Mouse (Mus musculus): ENCODE results near the gene Gprc5b.

The Gprc5b gene

DNA sequence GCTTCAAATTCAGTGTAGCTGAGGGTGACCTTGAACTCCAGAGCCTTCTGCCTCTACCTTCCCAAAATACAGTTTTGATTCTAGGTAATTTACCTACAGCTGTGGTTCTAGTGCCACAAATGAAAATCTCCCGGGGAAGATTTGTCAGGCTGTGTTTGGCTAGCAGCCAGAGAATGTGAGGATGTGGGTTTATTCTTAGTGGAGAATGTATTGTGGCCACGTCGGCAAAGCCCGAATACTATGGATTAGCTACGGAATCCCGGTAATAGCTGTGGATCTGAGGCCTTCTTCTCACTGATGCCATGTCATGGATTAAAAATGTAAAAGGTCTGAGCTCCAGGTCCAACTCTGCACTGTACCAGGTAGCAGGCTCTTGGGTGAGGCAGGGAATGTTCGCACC is 45.3 kb downstream of the Gprc5b start:
- no peak for DNase-seq (ENCODE audit: low spot score in 2 of 2)

DNA sequence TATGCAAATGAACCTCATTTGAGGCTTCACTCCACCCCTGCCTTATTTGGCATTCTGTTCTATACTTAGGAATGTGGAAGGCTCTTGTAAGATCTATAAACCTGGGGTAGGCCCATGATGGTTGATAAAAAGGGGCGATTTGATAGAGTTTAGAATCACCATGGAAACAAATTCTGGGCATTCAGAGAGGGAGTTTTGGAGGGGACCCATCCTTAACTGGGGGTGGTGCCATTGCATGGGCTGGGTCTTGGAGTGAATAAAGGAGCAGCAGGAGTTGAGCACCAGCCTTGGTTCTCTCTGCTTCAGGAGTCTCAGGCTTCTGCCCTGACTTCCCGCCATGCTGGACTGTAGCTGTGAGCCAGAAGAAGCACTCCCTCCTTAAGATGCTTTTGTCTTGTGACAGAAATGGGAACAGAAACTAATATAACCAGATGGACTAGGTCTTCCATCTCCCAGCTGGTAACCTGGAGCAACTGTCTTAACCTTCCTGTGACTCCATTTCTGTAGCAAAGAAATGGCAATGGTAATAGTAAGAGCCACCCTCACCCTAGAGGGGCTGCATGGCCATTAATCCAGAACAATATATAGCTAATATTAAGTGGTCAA is 46.2 kb downstream of the Gprc5b start:
- DNase-seq (ENCODE audit: low spot score in 2 of 2), result no peak

DNA sequence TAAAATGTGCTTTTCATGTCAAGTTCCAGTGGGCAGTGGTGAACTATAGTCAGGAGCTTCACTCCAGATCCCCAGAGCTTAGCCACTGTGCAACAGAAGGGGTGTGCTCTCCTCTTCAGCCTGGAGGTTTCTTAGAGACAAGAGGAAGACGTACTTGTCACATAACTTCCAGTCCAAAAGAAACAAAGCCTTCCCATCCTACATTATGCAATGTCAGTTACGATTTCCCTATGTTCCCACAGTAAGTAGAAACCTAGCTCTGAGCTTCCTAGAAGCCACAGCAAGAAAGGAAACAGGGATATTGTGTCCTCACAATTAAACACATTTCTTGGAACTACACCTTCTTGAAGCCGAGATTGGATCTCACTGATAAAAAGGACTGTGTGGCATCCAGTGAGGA is 47.8 kb downstream of the Gprc5b start:
- no peak for DNase-seq (ENCODE audit: low spot score in 2 of 2)

DNA sequence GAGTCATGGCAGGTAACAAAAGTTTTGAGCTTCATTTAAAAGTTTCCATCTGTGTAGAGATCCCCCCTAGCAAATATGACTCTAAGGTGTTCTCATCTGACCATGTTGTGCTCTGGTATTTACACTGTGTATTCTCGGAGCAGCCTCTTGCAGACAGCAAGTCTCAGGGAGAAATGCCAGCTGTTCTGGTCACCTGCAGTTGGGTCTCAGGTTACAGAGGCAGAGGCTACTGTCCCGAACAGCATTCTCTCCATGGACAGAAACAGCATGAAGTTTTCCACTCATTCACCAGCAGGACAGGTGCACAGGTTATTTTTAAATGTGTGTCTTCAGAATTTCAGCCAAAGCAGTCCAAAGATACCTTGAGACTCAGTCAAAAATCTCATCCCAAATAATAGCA is 50.1 kb downstream of the Gprc5b start:
- no peak for DNase-seq (ENCODE audit: low spot score in 2 of 2)

DNA sequence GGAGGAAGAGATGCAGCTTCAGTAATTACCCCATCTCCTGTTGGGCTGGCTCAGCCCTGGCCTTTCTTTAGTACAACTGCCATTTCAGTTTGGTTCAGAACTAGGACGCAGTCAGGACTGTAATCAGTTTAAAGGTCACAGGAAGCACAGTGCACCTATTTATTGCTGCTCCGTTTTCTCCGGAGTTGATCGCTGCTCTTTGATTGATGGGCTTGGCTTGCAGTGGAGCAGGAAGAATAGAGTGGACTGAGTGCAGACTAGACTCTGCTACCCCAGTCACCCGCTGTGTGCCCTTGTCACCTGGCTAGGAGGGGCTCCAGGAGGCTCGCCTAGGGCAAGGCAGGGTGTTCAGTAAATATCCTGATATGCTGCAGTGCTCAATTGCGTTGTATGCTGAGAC is 51.8 kb downstream of the Gprc5b start:
- no peak for DNase-seq (ENCODE audit: low spot score in 2 of 2)

DNA sequence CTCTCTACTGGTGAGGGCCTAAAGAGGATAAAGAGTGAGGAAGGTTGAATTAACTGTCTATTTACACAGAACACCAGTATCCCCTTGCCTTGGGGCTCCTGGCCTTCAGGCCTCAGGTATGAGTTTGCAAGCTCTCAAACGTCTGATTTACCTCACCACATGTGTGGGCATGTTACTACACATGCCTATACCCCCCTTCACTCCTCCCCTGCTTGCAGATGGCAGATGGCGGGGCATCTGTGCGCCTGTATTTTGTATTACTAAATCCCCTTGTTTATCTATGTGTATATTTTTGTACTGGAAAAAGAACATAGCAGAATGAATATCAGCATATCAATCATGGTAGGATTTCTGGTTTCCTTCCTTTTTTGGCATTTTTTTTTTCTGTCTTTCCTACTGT is 52.7 kb downstream of the Gprc5b start:
- DNase-seq (ENCODE audit: low spot score in 2 of 2), result no peak

DNA sequence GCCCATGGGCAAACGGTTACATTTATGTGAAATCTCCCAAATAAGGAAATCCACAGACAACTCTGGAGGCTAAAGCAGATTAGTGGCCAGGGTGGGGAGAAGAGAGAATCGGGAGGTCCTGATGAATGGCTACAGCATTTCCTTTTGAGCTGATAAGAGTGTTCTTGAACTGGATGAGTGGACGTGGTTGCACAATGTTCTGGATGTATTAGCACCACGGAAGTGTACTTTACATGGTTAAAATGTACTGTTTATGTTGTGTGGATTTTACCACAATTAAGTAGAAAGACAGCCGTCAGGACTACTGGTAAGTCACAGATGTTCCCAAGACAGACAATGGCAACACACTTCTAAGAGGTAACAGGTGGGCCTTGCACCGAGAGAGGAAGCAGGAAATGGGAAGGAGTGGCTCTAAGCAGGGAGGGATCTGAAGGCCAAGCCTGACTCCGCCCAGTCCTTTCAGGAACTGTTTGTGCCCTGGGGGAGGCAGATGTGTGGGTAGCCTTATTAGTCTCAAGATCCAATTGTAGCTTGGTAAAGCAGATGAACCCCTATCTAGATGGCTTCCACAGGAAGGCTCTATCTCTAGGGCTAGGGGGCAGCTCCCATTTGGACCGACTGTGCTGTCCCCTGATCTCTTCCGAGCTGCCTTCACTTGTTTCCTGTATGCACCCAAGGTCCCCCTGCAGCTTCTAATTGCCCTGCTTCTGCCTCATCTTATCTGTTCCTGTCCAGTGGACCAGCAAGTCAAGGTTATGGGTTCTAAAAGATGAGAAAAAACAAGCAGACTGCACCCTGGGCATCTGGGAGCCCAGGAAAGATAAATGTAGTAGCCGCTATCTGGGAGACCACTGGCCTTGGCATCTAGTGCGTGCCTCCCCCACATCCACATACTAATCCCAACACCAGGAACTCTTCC is 57.3 kb downstream of the Gprc5b start:
- DNase-seq (ENCODE audit: low spot score in 2 of 2), result no peak

DNA sequence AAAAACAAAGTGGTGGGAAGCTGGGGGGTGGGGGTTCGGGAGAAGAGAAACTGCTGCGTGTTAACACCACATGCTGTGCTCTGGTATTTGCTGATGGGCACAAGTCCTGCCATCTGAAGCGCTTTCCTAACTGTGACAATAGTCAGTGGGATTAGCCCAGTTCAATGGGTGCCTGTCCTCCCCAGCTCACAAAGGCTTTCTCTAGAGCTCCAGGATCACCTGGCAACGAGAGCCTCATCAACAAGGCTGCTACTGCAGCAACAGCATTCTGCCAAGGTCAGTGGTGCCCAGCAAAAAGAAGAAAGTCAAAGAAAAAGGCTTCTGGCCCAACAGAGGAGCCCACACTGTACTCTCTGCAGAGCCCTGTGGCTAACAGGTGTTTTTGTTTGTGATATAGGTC is 58.2 kb downstream of the Gprc5b start:
- no peak for DNase-seq (ENCODE audit: low spot score in 2 of 2)

DNA sequence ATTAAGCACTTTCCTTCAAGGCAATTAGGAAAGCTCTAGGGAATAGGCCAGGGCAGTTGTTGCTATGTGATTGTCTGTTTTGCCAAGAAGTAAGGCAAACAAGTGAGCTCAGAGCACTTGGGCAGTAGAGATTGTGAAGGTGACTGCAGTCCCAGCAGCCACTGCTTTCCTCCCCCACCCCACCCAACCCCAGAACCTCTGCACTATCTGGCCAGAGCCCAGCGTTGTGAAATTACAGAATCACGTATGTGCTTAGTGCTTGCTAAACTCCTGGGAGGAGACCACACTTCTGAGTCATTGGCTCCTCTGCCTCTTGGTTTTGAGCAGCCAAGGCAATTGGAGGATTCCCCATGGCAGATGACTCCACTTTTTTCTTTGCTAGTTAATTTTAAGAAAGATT is 59.7 kb downstream of the Gprc5b start:
- DNase-seq (ENCODE audit: low spot score in 2 of 2), result no peak

DNA sequence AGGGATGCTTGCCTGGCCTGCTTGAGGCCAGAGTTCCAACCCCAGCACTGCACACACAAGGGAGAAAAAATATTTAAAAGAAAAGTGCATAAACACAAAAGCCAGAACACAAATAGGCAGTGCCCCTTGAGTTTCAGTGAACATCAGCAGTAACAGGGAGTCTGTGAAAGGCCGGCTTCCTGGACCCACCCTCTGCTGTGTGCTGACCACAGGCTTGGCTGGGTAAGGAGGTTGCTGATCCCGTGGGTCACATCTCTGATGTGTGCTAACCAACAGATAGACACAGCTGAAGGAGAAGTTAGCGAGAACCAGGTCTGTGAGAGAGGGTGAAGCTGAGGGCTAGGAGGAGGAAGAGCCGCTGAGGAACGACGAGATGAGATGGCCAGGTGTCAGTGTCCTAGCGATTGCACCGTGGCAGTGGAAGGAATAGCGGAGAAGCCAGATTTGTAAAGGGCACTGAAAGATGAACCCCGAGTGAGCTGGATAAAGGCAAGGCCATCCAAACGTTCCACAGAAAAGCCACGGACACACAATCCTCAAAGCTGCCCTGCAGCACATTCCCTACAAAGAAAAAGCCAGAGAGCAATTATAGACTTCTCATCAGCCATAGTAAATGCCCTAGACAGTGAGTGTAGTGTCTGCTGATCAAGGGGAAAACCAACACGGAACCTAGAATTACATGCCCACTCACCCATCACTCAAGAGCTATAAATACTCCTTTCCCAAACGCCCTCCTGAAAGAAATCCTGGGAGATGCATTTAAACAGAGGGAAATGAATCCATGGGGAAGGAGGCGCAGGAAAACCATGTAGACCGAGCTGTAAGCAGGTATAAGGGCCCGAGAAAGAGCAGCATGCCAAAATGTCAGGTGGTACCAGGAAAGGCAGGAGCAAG is 63.3 kb downstream of the Gprc5b start:
- peak in 1 of 2 experiments; percentile 55 for DNase-seq (ENCODE audit: low spot score in 2 of 2)

DNA sequence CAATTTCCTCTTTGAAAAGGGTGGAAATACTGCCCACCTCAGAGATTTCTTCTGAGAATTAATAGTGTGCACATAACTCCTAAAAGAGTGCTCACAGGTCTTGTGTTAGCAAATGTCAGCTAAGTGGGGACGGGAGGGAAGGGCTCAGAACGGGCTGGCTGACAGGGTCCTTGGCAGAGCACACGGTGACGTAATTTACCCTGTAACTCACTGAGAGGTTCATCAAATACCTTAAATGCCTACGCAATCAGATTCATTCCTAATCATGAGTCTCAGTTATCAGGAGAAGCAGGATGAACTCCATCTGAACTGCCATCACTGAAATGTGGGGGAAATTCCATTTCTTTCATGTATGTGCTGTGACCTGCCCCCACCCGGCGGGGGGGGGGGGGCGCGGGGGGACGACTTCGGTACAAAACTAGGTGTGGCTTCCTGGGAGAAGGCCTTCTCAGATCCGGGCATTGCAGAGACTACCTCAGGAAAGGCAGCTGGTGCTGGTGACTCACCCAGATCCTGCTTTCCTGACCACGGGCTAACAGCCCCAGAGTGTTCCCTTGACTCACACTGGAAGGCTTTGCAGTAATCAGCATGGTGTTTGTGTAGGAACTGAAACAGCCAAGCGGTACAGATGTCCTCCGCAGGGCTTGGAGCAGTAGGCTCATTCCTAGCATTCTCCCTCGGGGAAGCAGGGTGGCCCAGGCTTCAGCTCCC is 65.3 kb downstream of the Gprc5b start:
- peak in 1 of 2 experiments; percentile 56 for DNase-seq (ENCODE audit: low spot score in 2 of 2)

DNA sequence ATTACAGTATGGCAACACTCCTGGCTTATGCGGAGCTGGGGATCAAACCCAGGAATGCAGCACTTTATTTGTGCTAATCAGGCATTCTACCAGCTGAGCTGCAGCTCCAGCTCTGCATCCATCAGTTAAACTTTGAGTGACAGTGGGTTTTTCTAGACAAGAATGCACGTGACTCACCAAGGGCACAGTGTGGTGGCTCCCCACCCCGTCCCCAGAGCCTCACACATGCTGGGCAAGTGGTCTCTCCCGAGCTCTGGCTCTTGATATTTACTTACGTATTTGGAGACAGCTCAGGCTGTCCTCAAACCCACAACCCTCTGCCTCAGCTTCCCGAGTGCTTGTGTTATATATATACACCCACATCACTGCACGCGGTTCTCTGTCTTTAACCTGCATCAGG is 66.1 kb downstream of the Gprc5b start:
- DNase-seq (ENCODE audit: low spot score in 2 of 2), result no peak

DNA sequence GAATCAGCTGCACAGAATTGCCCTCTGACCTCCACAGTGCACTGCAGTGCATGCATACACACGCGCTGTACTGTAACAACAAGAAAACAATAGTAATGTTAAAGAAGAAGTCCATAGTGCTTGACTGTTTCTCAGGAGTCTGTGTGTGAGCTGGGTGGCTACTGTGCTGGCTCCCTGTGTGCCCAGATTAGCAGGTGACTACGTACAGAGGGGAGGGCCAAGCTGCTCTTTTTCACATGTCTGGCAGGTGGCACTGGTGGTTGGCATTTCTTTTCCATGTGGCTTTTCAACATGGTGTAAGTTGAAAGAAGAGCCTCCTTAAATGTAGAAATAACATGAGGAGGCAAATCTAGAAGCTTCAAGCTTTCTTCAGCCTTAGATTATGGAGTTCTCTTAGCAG is 66.7 kb downstream of the Gprc5b start:
- no peak for DNase-seq (ENCODE audit: low spot score in 2 of 2)

DNA sequence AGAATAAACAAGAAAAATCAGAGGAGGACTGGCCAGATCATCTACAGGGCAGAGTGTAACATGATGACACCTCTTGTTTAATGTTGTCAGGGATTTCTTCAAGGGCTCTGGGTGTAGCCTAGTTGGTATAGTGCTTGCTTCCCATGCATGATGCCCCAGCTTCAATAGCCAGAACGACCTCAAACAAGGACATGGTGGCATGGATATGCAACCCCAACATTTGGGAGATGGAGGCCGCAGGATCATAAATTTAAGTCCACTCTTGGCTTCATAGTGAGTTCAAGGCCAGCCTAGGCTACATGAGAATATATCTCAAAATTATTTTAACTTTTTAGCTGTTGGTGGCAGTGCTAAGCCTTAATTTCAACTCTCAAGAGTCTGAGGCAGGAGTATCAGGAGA is 67.7 kb downstream of the Gprc5b start:
- DNase-seq (ENCODE audit: low spot score in 2 of 2), result no peak

DNA sequence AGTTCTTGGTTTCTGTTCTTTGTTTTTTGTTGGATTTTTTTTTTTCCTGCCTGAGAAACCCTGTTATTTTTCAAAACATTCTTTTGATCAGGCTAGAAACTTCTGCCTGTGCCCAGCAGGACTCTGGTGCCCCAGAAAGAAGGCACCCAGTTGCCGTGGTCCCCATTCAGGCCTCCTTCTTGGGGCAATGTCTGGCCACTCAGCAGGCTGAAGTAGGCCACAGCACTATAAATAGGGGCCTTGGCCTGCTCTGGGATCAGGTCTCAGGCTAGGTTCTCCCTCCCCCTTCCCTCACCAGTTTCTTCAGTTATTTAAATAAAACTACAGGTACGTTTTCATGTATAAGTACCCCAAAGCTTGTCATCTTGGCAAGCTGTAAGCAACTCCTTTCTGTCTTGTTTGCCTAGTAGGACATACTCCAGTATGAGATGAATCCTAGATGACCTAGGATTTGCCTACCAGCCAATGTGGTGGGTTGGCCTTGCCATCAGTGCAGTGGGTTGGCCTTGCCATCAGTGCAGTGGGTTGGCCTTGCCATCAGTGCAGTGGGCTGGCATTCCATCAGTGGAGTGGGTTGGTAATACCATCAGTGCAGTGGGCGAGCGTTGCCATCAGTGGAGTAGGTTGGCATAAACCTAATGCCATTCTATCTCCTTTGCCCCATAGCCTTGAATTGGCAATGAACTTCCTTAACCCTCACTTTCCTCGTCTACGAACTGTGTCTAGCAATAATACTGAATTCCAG is 68.3 kb downstream of the Gprc5b start:
- no peak for DNase-seq (ENCODE audit: low spot score in 2 of 2)

DNA sequence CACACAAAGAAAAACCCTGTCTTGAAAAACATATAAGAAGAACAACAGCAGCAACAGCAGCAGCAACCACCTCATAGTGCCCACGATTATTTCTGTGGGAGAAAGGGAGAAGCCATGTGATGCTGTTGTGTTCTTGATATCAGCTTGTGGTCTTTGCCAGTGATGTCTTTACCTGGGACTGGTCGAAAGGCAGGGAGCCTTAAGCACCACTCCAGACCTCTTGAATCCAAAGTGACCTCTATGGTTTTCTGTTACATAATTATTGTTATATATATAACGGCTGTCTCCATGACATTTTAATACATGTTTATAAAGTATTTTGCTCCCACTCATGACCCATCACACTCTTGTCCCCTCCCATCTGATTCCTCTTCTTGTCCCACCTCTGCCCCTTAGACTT is 69.5 kb downstream of the Gprc5b start:
- DNase-seq (ENCODE audit: low spot score in 2 of 2), result no peak

DNA sequence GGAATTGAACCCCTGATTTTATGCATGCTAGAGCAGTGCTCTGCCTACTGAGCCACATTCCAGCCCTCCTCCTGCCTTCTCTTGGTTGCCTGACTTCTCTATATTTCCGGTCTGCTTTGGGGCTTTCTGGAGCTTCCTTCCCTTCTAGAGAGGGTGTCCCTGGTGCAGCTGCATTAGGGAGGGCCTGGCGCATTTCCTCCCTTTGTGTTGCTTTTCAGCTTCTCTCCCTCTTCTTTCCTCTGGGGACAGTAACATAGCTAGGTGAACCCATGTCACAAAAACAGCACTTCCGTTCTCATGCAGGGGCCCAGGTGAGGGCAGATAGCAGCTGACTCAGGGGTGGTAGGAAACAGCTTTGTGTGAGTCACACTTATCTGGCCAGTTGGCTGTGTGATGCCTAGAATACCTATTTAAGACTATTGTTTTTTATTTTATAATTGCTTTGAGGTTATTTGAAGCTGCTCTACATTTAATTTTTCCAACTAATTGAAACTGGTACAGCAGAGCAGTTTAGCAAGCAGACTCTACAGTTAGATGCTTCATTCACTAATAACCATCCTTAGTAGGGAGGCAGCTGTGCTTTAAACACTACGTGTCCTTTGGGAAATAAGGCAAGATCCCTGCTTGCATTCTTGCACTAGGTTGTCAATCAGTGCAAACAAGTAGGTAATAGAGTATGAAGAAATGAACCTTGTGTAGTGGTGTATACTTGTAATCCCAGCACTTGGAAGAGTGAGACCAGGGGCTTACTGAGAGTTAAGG is 72.4 kb downstream of the Gprc5b start:
- no peak for DNase-seq (ENCODE audit: low spot score in 2 of 2)

Measured in left cerebral cortex, adult 9 months (tissue).